Mouse (Mus musculus): ENCODE measurements at regions not wholly inside any gene's neighbourhood (a gene's known extent, or its start where the extent isn't known, plus 50 kb on each side); places are given as distances from the start of the nearest gene placed in this dataset.

GRCm38 (mm10) chr2:117399487-117399886, 56.7 kb upstream of the Rasgrp1 start:
- H3K4me1 ChIP-seq (replicated peaks): no peaks in the 10 kb centered on the region
- no peak overlapping the region for H3K27ac ChIP-seq
- H3K9me3 ChIP-seq (replicated peaks): no peaks in the 10 kb centered on the region
- no peak overlapping the region for H3K4me3 ChIP-seq
- H3K27me3 ChIP-seq: no peaks in the 10 kb centered on the region
- H3K9ac ChIP-seq: no peak overlapping the region
- no peak overlapping the region for H3K4me2 ChIP-seq
- no peak for ATAC-seq (replicated peaks; ENCODE audit: insufficient number of reproducible peaks, insufficient read depth, low FRiP score, low read depth)
- H3K36me3 ChIP-seq: no peaks in the 10 kb centered on the region
- 61% methylated on average over 2 of the region's 2 CpGs for WGBS

DNA sequence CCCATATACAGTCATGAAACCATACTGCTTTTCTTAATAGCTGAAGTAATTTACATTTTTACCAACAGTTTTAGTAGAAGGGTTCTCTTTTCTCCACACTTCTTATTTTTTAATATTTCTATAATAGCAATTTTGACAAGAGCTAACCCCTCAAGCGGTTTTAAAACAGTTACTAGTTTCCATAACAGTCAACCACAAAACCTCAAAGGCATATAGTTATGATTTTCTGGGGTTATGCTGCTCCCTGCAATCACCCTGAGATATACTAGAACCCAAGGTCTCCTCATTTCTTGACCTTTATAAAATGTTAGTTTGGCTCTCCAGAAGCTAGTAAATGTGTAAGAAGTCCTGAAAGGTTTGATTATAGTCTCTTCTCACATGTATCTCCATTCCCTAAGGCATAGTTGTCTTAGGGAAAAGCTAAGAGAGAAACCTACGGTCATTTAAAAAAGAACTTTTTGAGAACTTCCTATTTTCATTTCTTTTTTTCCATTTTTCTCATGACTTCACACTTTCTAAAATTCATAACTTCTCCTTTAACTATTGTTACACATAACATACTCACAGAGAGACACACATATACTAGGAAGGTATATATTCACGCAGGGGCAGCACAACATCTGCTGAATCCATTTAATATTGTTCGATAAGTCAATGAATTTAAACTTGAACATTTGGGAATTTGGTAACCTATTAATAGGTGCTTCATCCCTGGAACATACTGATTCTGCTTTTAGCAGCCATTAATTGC, 60.8 kb upstream of the Rasgrp1 start:
- H3K4me2 ChIP-seq: no peak overlapping the region
- H3K36me3 ChIP-seq: no peaks in the 10 kb centered on the region
- no peak for ATAC-seq (replicated peaks; ENCODE audit: insufficient number of reproducible peaks, insufficient read depth, low FRiP score, low read depth)
- H3K4me1 ChIP-seq (replicated peaks): no peaks in the 10 kb centered on the region
- no peaks in the 10 kb centered on the region for H3K27me3 ChIP-seq
- H3K9me3 ChIP-seq (replicated peaks): no peaks in the 10 kb centered on the region
- no peak overlapping the region for H3K4me3 ChIP-seq
- 83% methylated on average over 4 of the region's 4 CpGs for WGBS
- no peak overlapping the region for H3K9ac ChIP-seq
- no peak overlapping the region for H3K27ac ChIP-seq

GRCm38 (mm10) chr2:117405453-117405852, 62.7 kb upstream of the Rasgrp1 start:
- no peak overlapping the region for H3K4me2 ChIP-seq
- 56% methylated on average over 2 of the region's 2 CpGs for WGBS
- no peak overlapping the region for H3K9ac ChIP-seq
- H3K36me3 ChIP-seq: no peaks in the 10 kb centered on the region
- H3K4me1 ChIP-seq (replicated peaks): no peaks in the 10 kb centered on the region
- ATAC-seq (replicated peaks; ENCODE audit: insufficient number of reproducible peaks, insufficient read depth, low FRiP score, low read depth): no peak
- no peaks in the 10 kb centered on the region for H3K27me3 ChIP-seq
- no peaks in the 10 kb centered on the region for H3K9me3 ChIP-seq (replicated peaks)
- no peak overlapping the region for H3K4me3 ChIP-seq
- no peak overlapping the region for H3K27ac ChIP-seq

DNA sequence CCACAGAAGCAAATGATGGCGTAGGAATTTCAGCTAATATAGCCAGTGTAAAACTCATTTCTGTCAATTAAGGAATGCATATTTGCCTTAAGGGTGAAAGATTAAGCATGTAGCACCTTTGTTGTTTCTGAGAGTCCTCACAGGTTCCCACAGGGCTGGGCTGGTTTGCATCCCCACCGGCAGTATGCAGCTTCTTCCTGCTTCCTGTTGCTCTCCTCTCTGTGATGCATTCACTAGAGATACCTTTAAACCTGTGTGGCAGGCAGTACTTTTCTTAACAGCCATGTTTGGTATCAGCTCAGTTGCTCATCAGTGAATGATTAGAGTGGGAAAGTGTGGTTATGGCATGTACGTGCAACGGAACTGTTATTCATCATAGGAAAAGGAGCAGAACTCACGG, 65.4 kb upstream of the Rasgrp1 start:
- no peak for ATAC-seq (replicated peaks; ENCODE audit: insufficient number of reproducible peaks, insufficient read depth, low FRiP score, low read depth)
- H3K4me1 ChIP-seq (replicated peaks): no peaks in the 10 kb centered on the region
- H3K27ac ChIP-seq: no peak overlapping the region
- no peak overlapping the region for H3K4me3 ChIP-seq
- H3K4me2 ChIP-seq: no peak overlapping the region
- H3K9me3 ChIP-seq (replicated peaks): no peaks in the 10 kb centered on the region
- no peaks in the 10 kb centered on the region for H3K36me3 ChIP-seq
- no peaks in the 10 kb centered on the region for H3K27me3 ChIP-seq
- H3K9ac ChIP-seq: no peak overlapping the region
- WGBS: 61% methylated on average over 5 of the region's 5 CpGs

- Histone ChIP-seq H3K36me3 (no peaks in the 10 kb centered on the region), H3K4me1 (replicated peaks) (no peaks in the 10 kb centered on the region), H3K4me3 (no peak overlapping the region), H3K27ac (no peak overlapping the region), H3K4me2 (no peak overlapping the region), H3K27me3 (no peaks in the 10 kb centered on the region), H3K9ac (no peak overlapping the region), H3K9me3 (replicated peaks) (no peaks in the 10 kb centered on the region)
- no peak; the same call in 1 of the 2 replicates for ATAC-seq (replicated peaks; ENCODE audit: insufficient number of reproducible peaks, insufficient read depth, low FRiP score, low read depth)
- WGBS: 35% methylated on average over 4 of the region's 4 CpGs
Observed at GRCm38 (mm10) chr2:117412045-117412606, 69.3 kb upstream of the Rasgrp1 start.

DNA sequence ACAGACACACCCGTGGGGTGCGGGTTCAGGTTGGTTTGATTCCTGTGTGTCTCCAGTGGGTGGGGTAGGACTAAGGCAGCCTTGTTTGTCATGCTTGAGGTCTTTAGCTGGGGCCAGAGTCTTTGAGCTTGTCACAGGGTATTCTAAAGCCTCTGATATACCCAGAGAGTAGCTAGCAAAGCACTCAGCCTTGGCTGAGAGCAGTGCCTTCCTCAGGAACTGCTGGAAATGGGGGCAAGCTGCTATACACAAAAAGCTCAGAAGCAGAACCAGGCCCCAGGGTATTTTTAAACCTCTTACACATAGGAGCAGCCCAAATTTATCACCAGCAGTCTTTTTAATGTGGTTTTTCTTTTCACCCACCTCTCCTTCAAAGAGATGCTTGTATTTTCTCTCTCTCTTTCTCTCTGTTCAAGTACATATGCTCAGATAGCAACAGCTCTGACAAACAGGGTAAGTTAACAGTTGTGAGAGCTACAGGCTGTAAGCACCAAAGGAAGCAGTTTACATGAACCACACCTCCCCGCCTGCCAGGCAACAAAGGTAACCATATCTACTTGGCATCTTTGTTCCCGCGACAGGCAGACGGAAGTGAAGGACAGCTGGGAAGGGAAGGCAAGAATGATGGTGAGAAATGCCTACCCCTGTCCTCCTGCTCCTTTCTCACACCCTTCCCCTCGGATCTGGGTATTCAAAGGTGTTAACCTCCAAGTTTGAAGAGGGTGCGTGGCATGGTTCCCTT, 74.6 kb upstream of the Rasgrp1 start:
- H3K27me3 ChIP-seq: no peaks in the 10 kb centered on the region
- no peaks in the 10 kb centered on the region for H3K9me3 ChIP-seq (replicated peaks)
- H3K4me2 ChIP-seq: no peak overlapping the region
- no peak for ATAC-seq (replicated peaks; ENCODE audit: insufficient number of reproducible peaks, insufficient read depth, low FRiP score, low read depth)
- H3K9ac ChIP-seq: no peak overlapping the region
- H3K27ac ChIP-seq: no peak overlapping the region
- H3K4me3 ChIP-seq: no peak overlapping the region
- H3K36me3 ChIP-seq: no peaks in the 10 kb centered on the region
- WGBS: 55% methylated on average over 8 of the region's 8 CpGs
- no peaks in the 10 kb centered on the region for H3K4me1 ChIP-seq (replicated peaks)

- H3K9me3 ChIP-seq (replicated peaks): no peaks in the 10 kb centered on the region
- no peak for ATAC-seq (replicated peaks; ENCODE audit: insufficient number of reproducible peaks, insufficient read depth, low FRiP score, low read depth)
- no peak overlapping the region for H3K27ac ChIP-seq
- H3K4me1 ChIP-seq (replicated peaks): no peaks in the 10 kb centered on the region
- no peaks in the 10 kb centered on the region for H3K27me3 ChIP-seq
- H3K9ac ChIP-seq: no peak overlapping the region
- 80% methylated on average over 8 of the region's 8 CpGs for WGBS
- H3K4me3 ChIP-seq: no peak overlapping the region
- H3K36me3 ChIP-seq: no peaks in the 10 kb centered on the region
- H3K4me2 ChIP-seq: no peak overlapping the region
Observed at GRCm38 (mm10) chr2:117418121-117418615, 75.4 kb upstream of the Rasgrp1 start.

- Histone ChIP-seq H3K4me1 (replicated peaks) (no peaks in the 10 kb centered on the region), H3K36me3 (no peaks in the 10 kb centered on the region), H3K9me3 (replicated peaks) (no peaks in the 10 kb centered on the region), H3K9ac (no peak overlapping the region), H3K27ac (no peak overlapping the region), H3K4me3 (no peak overlapping the region), H3K4me2 (no peak overlapping the region), H3K27me3 (no peaks in the 10 kb centered on the region)
- no peak for ATAC-seq (replicated peaks; ENCODE audit: insufficient number of reproducible peaks, insufficient read depth, low FRiP score, low read depth)
- 63% methylated on average over 3 of the region's 3 CpGs for WGBS
Observed at GRCm38 (mm10) chr2:117418711-117419110, 75.9 kb upstream of the Rasgrp1 start.

GRCm38 (mm10) chr2:117421376-117421775, 78.6 kb upstream of the Rasgrp1 start:
- Histone ChIP-seq H3K4me3 (no peak overlapping the region), H3K27me3 (no peaks in the 10 kb centered on the region), H3K4me2 (no peak overlapping the region), H3K9ac (no peak overlapping the region), H3K36me3 (no peaks in the 10 kb centered on the region), H3K4me1 (replicated peaks) (no peaks in the 10 kb centered on the region), H3K27ac (no peak overlapping the region), H3K9me3 (replicated peaks) (no peaks in the 10 kb centered on the region)
- ATAC-seq (replicated peaks; ENCODE audit: insufficient number of reproducible peaks, insufficient read depth, low FRiP score, low read depth): no peak
- WGBS: 65% methylated on average over 4 of the region's 4 CpGs

DNA sequence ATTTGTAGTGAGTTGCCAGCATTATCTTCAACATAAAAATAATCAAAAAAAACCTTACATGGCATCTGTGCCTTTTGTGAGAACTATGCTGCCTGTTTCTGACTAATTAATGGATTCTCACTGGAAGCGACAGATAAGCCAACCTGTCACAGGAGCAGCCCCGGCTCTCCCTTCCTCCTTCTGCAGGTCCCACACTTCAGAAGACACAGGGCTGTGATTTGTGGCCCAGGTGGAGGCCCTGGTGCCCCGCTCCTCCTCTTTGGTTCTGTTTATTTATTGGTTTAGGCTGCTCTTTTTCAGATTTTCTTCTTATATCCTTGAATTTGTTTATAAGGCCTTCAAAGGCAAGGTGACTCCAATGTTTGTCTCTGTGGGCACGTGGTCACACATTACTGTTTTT, 80.0 kb upstream of the Rasgrp1 start:
- Histone ChIP-seq H3K4me3 (no peak overlapping the region), H3K27ac (no peak overlapping the region), H3K9ac (no peak overlapping the region), H3K9me3 (replicated peaks) (no peaks in the 10 kb centered on the region), H3K4me1 (replicated peaks) (no peaks in the 10 kb centered on the region), H3K27me3 (no peaks in the 10 kb centered on the region), H3K36me3 (no peaks in the 10 kb centered on the region), H3K4me2 (no peak overlapping the region)
- no peak for ATAC-seq (replicated peaks; ENCODE audit: insufficient number of reproducible peaks, insufficient read depth, low FRiP score, low read depth)
- 61% methylated on average over 4 of the region's 4 CpGs for WGBS

DNA sequence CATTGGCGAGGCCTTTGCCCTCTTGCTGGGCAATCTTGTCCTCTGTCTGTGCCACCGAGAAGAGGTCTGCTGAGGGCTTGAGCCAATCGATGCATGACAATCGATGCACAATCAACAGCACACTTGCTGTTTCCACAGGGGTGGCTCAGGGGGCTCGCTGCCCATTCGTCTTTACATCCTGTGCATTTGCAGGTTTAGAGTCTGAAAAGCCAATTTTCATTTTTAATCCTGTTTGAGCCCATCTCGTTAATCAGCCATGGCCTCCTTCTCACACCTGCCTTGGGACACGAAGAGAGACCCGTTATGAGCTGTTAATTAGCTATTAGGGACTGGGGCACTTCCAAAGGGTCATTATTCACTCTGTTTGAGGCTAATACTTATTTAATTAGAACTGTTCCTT, 86.4 kb upstream of the Rasgrp1 start:
- no peak for ATAC-seq (replicated peaks; ENCODE audit: insufficient number of reproducible peaks, insufficient read depth, low FRiP score, low read depth)
- Histone ChIP-seq H3K4me1 (replicated peaks) (no peaks in the 10 kb centered on the region), H3K27ac (no peak overlapping the region), H3K9ac (no peak overlapping the region), H3K27me3 (no peaks in the 10 kb centered on the region), H3K4me2 (no peak overlapping the region), H3K36me3 (no peaks in the 10 kb centered on the region), H3K4me3 (no peak overlapping the region), H3K9me3 (replicated peaks) (no peaks in the 10 kb centered on the region)
- 61% methylated on average over 9 of the region's 9 CpGs for WGBS
